Mouse (Mus musculus) embryonic facial prominence, embryonic 10.5 days (tissue): ENCODE data around the gene Ern1. TPM values are rescaled to one million over a fixed set of nuclear protein-coding genes. Genes with fewer than 3 reads are reported as not detected.

ENCODE experiments used
- DNase-seq: peaks from one replicate; pipeline ENCODE4 v3.0.0-alpha.2; 2017; ENCODE audit warnings: low spot score
- H3K27ac ChIP-seq: fragments of 300-500 bp; sonication (generic); replicated peaks from 2 replicates; pipeline ENCODE4 v1.5.1; 2016; ENCODE audit warnings: mild to moderate bottlenecking
- H3K27me3 ChIP-seq: fragments of 300-500 bp; sonication (generic); replicated peaks from 2 replicates; pipeline ENCODE4 v1.6.1; 2016; ENCODE audit warnings: low read depth, mild to moderate bottlenecking; ENCODE audit not compliant: poor library complexity, severe bottlenecking
- H3K36me3 ChIP-seq: fragments of 300-500 bp; sonication (generic); replicated peaks from 2 replicates; pipeline ENCODE4 v1.6.1; 2016; ENCODE audit warnings: mild to moderate bottlenecking, moderate library complexity
- H3K4me1 ChIP-seq: fragments of 300-500 bp; sonication (generic); 2 replicates; pipeline ENCODE4 v1.6.1; 2016
- H3K4me3 ChIP-seq: fragments of 300-500 bp; sonication (generic); 2 replicates; pipeline ENCODE4 v1.5.1; 2016; ENCODE audit warnings: mild to moderate bottlenecking, moderate library complexity
- H3K9me3 ChIP-seq: fragments of 300-500 bp; sonication (generic); 2 replicates; pipeline ENCODE4 v1.6.1; 2016; ENCODE audit warnings: mild to moderate bottlenecking
- WGBS: fragments of 180-500 bp; shearing (Covaris S2); methylation state at CpG from one replicate; pipeline ENCODE4 v1.1.7; 2016; 5-methylcytosine and 5-hydroxymethylcytosine counted together
- polyA plus RNA-seq: library from polyadenylated mRNA; unstranded; fragments of >200 nt; fragmentation: Nextera tagmentation; extraction: Ambion mirVana; gene quantifications from 2 replicates; pipeline ENCODE4 v1.2.1, GENCODE M21; 2016

Gene Ern1
- polyA plus RNA-seq, 1 experiment from 2014 or later = 5.5 TPM

- H3K36me3 ChIP-seq = no peaks in the 10 kb centered on the region
- H3K4me1 ChIP-seq = peaks cover 23% of the 10 kb centered on the region
- DNase-seq = peak; percentile 80
- no peaks in the 10 kb centered on the region; the same call in 1 of the 2 replicates for H3K9me3 ChIP-seq
- WGBS = 6% methylated on average over 3 of the region's 3 CpGs
- H3K27me3 ChIP-seq = peaks cover 14% of the 10 kb centered on the region; the same call in 1 of the 2 replicates
- no peak overlapping the region for H3K4me3 ChIP-seq
- no peak overlapping the region for H3K27ac ChIP-seq
These were observed 121.3 kb downstream of the Ern1 start for GRCm38 (mm10) chr11:106366316-106366715.

- H3K4me3 ChIP-seq = peak within 1 kb of the TSS; percentile 13; the same call in 1 of the 2 replicates
- peaks cover 14% of the 10 kb centered on the region; the same call in 1 of the 2 replicates for H3K27me3 ChIP-seq
- WGBS = 47% methylated on average over 10 of the region's 10 CpGs
- H3K36me3 ChIP-seq = no peaks in the 10 kb centered on the region
- H3K27ac ChIP-seq = peak within 1 kb of the TSS; percentile 63
- no peaks in the 10 kb centered on the region; the same call in 1 of the 2 replicates for H3K9me3 ChIP-seq
- no peak for DNase-seq
- H3K4me1 ChIP-seq = peaks cover 23% of the 10 kb centered on the region
These were observed 122.3 kb downstream of the Ern1 start, which contains the start of gene Prr29 for GRCm38 (mm10) chr11:106365366-106365765. Gene Prr29 (plus strand): TSS chr11:106365472.

GRCm38 (mm10) chr11:106364712-106365111 lies 122.9 kb downstream of the Ern1 start:
- WGBS = 9% methylated on average over 11 of the region's 11 CpGs
- Histone ChIP-seq H3K27ac (peak overlapping the region; percentile 63), H3K4me1 (peaks cover 23% of the 10 kb centered on the region), H3K9me3 (no peaks in the 10 kb centered on the region; the same call in 1 of the 2 replicates), H3K4me3 (peak overlapping the region; percentile 13; the same call in 1 of the 2 replicates), H3K36me3 (no peaks in the 10 kb centered on the region), H3K27me3 (peaks cover 14% of the 10 kb centered on the region; the same call in 1 of the 2 replicates)
- no peak for DNase-seq

GRCm38 (mm10) chr11:106359350-106359749 lies 128.3 kb downstream of the Ern1 start:
- WGBS = 18% methylated on average over 5 of the region's 5 CpGs

GRCm38 (mm10) chr11:106355382-106356128 lies 132.1 kb downstream of the Ern1 start:
- no peaks in the 10 kb centered on the region for H3K27me3 ChIP-seq
- WGBS = 68% methylated on average over 19 of the region's 19 CpGs
- H3K27ac ChIP-seq = no peak overlapping the region
- H3K4me3 ChIP-seq = no peak overlapping the region
- H3K36me3 ChIP-seq = no peaks in the 10 kb centered on the region
- peaks cover 14% of the 10 kb centered on the region for H3K4me1 ChIP-seq
- H3K9me3 ChIP-seq = no peaks in the 10 kb centered on the region
- DNase-seq = no peak

More at GRCm38 (mm10) chr11:106359350-106359749, 128.3 kb downstream of the Ern1 start:
- 0 out of 2 replicates have a peak, but pooled peaks cover 4% of the 10 kb centered on the region for H3K27me3 ChIP-seq
- peaks cover 6% of the 10 kb centered on the region for H3K4me1 ChIP-seq
- H3K4me3 ChIP-seq = no peak overlapping the region
- no peak overlapping the region for H3K27ac ChIP-seq
- H3K9me3 ChIP-seq = no peaks in the 10 kb centered on the region
- no peaks in the 10 kb centered on the region for H3K36me3 ChIP-seq
- DNase-seq = peak; percentile 56

GRCm38 (mm10) chr11:106354181-106354580 lies 133.5 kb downstream of the Ern1 start:
- Histone ChIP-seq H3K4me3 (no peak overlapping the region), H3K27ac (no peak overlapping the region), H3K36me3 (no peaks in the 10 kb centered on the region), H3K27me3 (no peaks in the 10 kb centered on the region), H3K9me3 (no peaks in the 10 kb centered on the region), H3K4me1 (peaks cover 16% of the 10 kb centered on the region)
- 58% methylated on average over 1 of the region's 1 CpGs for WGBS
- DNase-seq = no peak

- no peaks in the 10 kb centered on the region for H3K9me3 ChIP-seq
- WGBS = 87% methylated on average over 12 of the region's 12 CpGs
- no peak within 1 kb of the TSS for H3K4me3 ChIP-seq
- no peak within 1 kb of the TSS for H3K27ac ChIP-seq
- no peaks in the 10 kb centered on the region for H3K27me3 ChIP-seq
- no peak for DNase-seq
- H3K4me1 ChIP-seq = peaks cover 16% of the 10 kb centered on the region
- H3K36me3 ChIP-seq = no peaks in the 10 kb centered on the region
These were observed 134.5 kb downstream of the Ern1 start, which contains the start of gene Scn4a for GRCm38 (mm10) chr11:106353188-106353587. Gene Scn4a (minus strand): TSS chr11:106353288.

GRCm38 (mm10) chr11:106351941-106352340 lies 135.7 kb downstream of the Ern1 start:
- Histone ChIP-seq H3K27ac (no peak overlapping the region), H3K36me3 (no peaks in the 10 kb centered on the region), H3K27me3 (no peaks in the 10 kb centered on the region), H3K9me3 (no peaks in the 10 kb centered on the region), H3K4me3 (no peak overlapping the region), H3K4me1 (peaks cover 16% of the 10 kb centered on the region)
- 86% methylated on average over 4 of the region's 4 CpGs for WGBS
- DNase-seq = no peak

GRCm38 (mm10) chr11:106351253-106351652 lies 136.4 kb downstream of the Ern1 start:
- Histone ChIP-seq H3K27ac (no peak overlapping the region), H3K4me3 (no peak overlapping the region), H3K9me3 (no peaks in the 10 kb centered on the region), H3K36me3 (no peaks in the 10 kb centered on the region), H3K27me3 (no peaks in the 10 kb centered on the region), H3K4me1 (peaks cover 16% of the 10 kb centered on the region)
- no peak for DNase-seq
- WGBS = 61% methylated on average over 3 of the region's 3 CpGs

GRCm38 (mm10) chr11:106350853-106351252 lies 136.8 kb downstream of the Ern1 start:
- Histone ChIP-seq H3K27ac (no peak overlapping the region), H3K9me3 (no peaks in the 10 kb centered on the region), H3K27me3 (no peaks in the 10 kb centered on the region), H3K4me3 (no peak overlapping the region), H3K36me3 (no peaks in the 10 kb centered on the region), H3K4me1 (peaks cover 15% of the 10 kb centered on the region)
- WGBS = 44% methylated on average over 5 of the region's 5 CpGs
- no peak for DNase-seq

GRCm38 (mm10) chr11:106349772-106350171 lies 137.9 kb downstream of the Ern1 start:
- 89% methylated on average over 6 of the region's 6 CpGs for WGBS
- H3K9me3 ChIP-seq = no peaks in the 10 kb centered on the region
- no peak for DNase-seq
- peaks cover 22% of the 10 kb centered on the region for H3K4me1 ChIP-seq
- H3K4me3 ChIP-seq = no peak overlapping the region
- no peak overlapping the region for H3K27ac ChIP-seq
- no peaks in the 10 kb centered on the region for H3K36me3 ChIP-seq
- no peaks in the 10 kb centered on the region for H3K27me3 ChIP-seq

- WGBS = 54% methylated on average over 6 of the region's 6 CpGs
- H3K27me3 ChIP-seq = 0 out of 2 replicates have a peak, but pooled peaks cover 3% of the 10 kb centered on the region
- H3K36me3 ChIP-seq = no peaks in the 10 kb centered on the region
- peaks cover 26% of the 10 kb centered on the region for H3K4me1 ChIP-seq
- DNase-seq = no peak
- no peaks in the 10 kb centered on the region for H3K9me3 ChIP-seq
- H3K27ac ChIP-seq = no peak overlapping the region
- no peak overlapping the region for H3K4me3 ChIP-seq
These were observed 142.7 kb downstream of the Ern1 start for GRCm38 (mm10) chr11:106344910-106345309.
